Mouse (Mus musculus) T-cell, adult 2 months (primary cell): ENCODE results near the gene Ccdc88c.

ENCODE experiments used
- DNase-seq: peaks from one replicate; pipeline ENCODE4 v3.0.0; 2022; ENCODE audit warnings: low spot score

The Ccdc88c gene

GRCm38 (mm10) chr12:101028954-101029731 is at the start of gene Ccdc88c:
TSS of gene Ccdc88c (minus strand) at chr12:101029056.
- DNase-seq = peak; percentile 93

- DNase-seq = no peak
Measured at GRCm38 (mm10) chr12:101077955-101078354, 49.1 kb upstream of the Ccdc88c start.

GRCm38 (mm10) chr12:101075433-101075832 is 46.6 kb upstream of the Ccdc88c start:
- DNase-seq = no peak

GRCm38 (mm10) chr12:101074821-101075429 is 46.1 kb upstream of the Ccdc88c start:
- no peak for DNase-seq

- DNase-seq = no peak
Measured at GRCm38 (mm10) chr12:101069813-101070212, 41.0 kb upstream of the Ccdc88c start.

GRCm38 (mm10) chr12:101066329-101066728 is 37.5 kb upstream of the Ccdc88c start:
- no peak for DNase-seq

GRCm38 (mm10) chr12:101039956-101040355 is 11.1 kb upstream of the Ccdc88c start:
- no peak for DNase-seq

GRCm38 (mm10) chr12:101028247-101028953 is 456 bp downstream of the Ccdc88c start:
- DNase-seq = no peak

- DNase-seq = peak; percentile 81
Measured at GRCm38 (mm10) chr12:101027451-101028246, 1.2 kb downstream of the Ccdc88c start.

- DNase-seq = no peak
Measured at GRCm38 (mm10) chr12:101026946-101027345, 1.9 kb downstream of the Ccdc88c start.

GRCm38 (mm10) chr12:101026518-101026917 is 2.3 kb downstream of the Ccdc88c start:
- DNase-seq = no peak

GRCm38 (mm10) chr12:101026025-101026424 is 2.8 kb downstream of the Ccdc88c start:
- no peak for DNase-seq

GRCm38 (mm10) chr12:101025379-101025778 is 3.5 kb downstream of the Ccdc88c start:
- DNase-seq = no peak

GRCm38 (mm10) chr12:101024824-101025223 is 4.0 kb downstream of the Ccdc88c start:
- DNase-seq = no peak

GRCm38 (mm10) chr12:101023143-101023542 is 5.7 kb downstream of the Ccdc88c start:
- DNase-seq = no peak

- peak; percentile 40 for DNase-seq
Measured at GRCm38 (mm10) chr12:101022353-101022752, 6.5 kb downstream of the Ccdc88c start.

- DNase-seq = no peak
Measured at GRCm38 (mm10) chr12:101021484-101022226, 7.2 kb downstream of the Ccdc88c start.

GRCm38 (mm10) chr12:101020210-101021015 is 8.4 kb downstream of the Ccdc88c start:
- DNase-seq = no peak

GRCm38 (mm10) chr12:101019443-101019842 is 9.4 kb downstream of the Ccdc88c start:
- no peak for DNase-seq

- no peak for DNase-seq
Measured at GRCm38 (mm10) chr12:101019031-101019430, 9.8 kb downstream of the Ccdc88c start.
